Mouse (Mus musculus) hindbrain, embryonic 11.5 days (tissue): ENCODE measurements around the gene Itsn1. TPM values are rescaled to one million over a fixed set of nuclear protein-coding genes. Genes with fewer than 3 reads are reported as not detected.

Experiments used
- ATAC-seq: fragments of 200-750 bp; cut with Nextera tagmentation; 2 replicates; pipeline ENCODE4 v1.8.0; 2017; ENCODE audit warnings: mild to moderate bottlenecking, moderate TSS enrichment, moderate library complexity; ENCODE audit not compliant: low FRiP score
- DNase-seq: peaks from one replicate; pipeline ENCODE4 v3.0.0-alpha.2; 2015; ENCODE audit warnings: low spot score
- H3K27ac ChIP-seq: fragments of 300-500 bp; sonication (generic); 2 replicates; pipeline ENCODE4 v1.5.1; 2014; ENCODE audit warnings: mild to moderate bottlenecking, low read depth, low read length
- H3K27me3 ChIP-seq: fragments of 300-500 bp; sonication (generic); 2 replicates; pipeline ENCODE4 v1.6.1; 2014; ENCODE audit warnings: mild to moderate bottlenecking, low read length, moderate library complexity, mixed read lengths; ENCODE audit not compliant: control insufficient read depth, insufficient read depth
- H3K36me3 ChIP-seq: fragments of 300-500 bp; sonication (generic); 2 replicates; pipeline ENCODE4 v1.6.1; 2014; ENCODE audit warnings: mild to moderate bottlenecking, low read length, moderate library complexity, mixed read lengths; ENCODE audit not compliant: control insufficient read depth, insufficient read depth
- H3K4me1 ChIP-seq: fragments of 300-500 bp; sonication (generic); replicated peaks from 2 replicates; pipeline ENCODE4 v1.6.1; 2014; ENCODE audit warnings: low read length, mixed read lengths; ENCODE audit not compliant: control insufficient read depth, insufficient read depth
- H3K4me2 ChIP-seq: fragments of 300-500 bp; sonication (generic); replicated peaks from 2 replicates; pipeline ENCODE4 v1.6.1; 2014; ENCODE audit warnings: mild to moderate bottlenecking, low read depth, low read length
- H3K4me3 ChIP-seq: fragments of 300-500 bp; sonication (generic); 2 replicates; pipeline ENCODE4 v1.5.1; 2014; ENCODE audit warnings: low read depth, low read length
- H3K9ac ChIP-seq: fragments of 300-500 bp; sonication (generic); 2 replicates; pipeline ENCODE4 v1.6.1; 2014; ENCODE audit warnings: low read depth, low read length
- H3K9me3 ChIP-seq: fragments of 300-500 bp; sonication (generic); 2 replicates; pipeline ENCODE4 v1.6.1; 2016; ENCODE audit warnings: low read length; ENCODE audit not compliant: control insufficient read depth
- WGBS: fragments of 180-500 bp; shearing (Covaris S2); extraction: QIAGEN DNeasy Blood & Tissue Kit; methylation state at CpG from one replicate; pipeline ENCODE4 v1.1.7; 2014; 5-methylcytosine and 5-hydroxymethylcytosine counted together
- polyA plus RNA-seq: library from polyadenylated mRNA; unstranded; fragments of >200 nt; fragmentation: Nextera tagmentation; extraction: Ambion mirVana; gene quantifications from 2 replicates; pipeline ENCODE4 v1.2.1, GENCODE M21; 2014

Gene Itsn1
- polyA plus RNA-seq, 1 experiment from 2014 or later, result 61.1 TPM

DNA sequence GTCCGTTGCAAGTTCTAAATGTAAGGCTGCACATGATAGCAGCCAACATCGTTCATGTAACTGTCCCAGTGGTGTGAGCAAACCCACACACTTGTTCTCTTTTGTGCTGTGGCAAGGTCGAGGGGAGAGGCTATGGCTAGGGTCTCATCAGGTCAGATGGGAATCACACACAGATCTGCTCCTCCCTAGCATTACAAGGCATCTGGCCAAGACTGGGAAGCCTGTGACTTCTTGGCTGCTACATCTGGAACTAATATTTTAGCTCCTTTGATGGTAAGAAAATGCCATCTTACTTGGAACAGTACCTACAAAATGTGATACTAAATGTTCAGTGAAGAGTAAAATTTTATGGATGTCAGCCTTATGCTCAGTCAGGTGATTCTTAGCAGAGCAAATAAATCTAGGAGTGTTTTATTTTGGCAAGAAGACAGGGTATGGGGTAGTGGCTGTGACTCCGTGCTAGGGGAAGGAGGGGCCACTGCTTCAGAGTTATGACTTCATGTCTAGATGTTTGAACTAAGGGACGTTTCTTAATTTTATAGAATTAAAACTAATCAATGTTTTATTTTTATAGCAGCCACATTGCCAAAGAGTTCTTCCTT lies 73.5 kb downstream of the Itsn1 start:
- ATAC-seq (no peak), DNase-seq (no peak)
- H3K27me3 ChIP-seq, result no peaks in the 10 kb centered on the region
- H3K4me2 ChIP-seq, result no peak overlapping the region
- no peak overlapping the region for H3K4me3 ChIP-seq
- H3K36me3 ChIP-seq, result 0 out of 2 replicates have a peak, but pooled peaks cover 6% of the 10 kb centered on the region
- H3K9me3 ChIP-seq, result no peaks in the 10 kb centered on the region
- H3K9ac ChIP-seq, result no peak overlapping the region
- H3K27ac ChIP-seq, result no peak overlapping the region
- 66% methylated on average over 5 of the region's 5 CpGs for WGBS
- no peaks in the 10 kb centered on the region for H3K4me1 ChIP-seq

DNA sequence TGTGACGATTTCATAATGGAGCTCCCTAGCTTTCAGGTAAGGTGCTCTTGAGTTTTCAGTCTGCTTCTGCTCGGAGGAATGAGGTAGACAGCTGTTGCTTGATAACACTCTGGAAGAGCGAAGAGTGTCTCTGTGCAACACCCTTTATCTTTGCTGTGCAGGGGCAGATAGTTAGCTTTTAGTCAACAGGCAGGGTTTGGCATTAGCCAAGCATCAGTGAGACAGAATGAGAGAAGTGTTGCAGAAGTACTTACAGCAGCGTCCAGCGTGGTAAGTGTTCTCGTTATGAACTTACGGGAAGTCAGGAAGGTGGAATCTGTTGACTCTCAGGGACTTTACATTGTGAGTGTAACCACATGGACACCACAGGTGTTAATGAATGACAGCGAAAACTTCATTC lies 75.3 kb downstream of the Itsn1 start:
- WGBS, result 81% methylated on average over 8 of the region's 8 CpGs
- Histone ChIP-seq H3K4me3 (no peak overlapping the region), H3K4me2 (no peak overlapping the region), H3K27me3 (no peaks in the 10 kb centered on the region), H3K4me1 (no peaks in the 10 kb centered on the region), H3K36me3 (0 out of 2 replicates have a peak, but pooled peaks cover 6% of the 10 kb centered on the region), H3K9ac (no peak overlapping the region), H3K9me3 (no peaks in the 10 kb centered on the region), H3K27ac (no peak overlapping the region)
- ATAC-seq, result no peak
- no peak for DNase-seq

- no peak overlapping the region for H3K4me3 ChIP-seq
- no peak for ATAC-seq
- no peak overlapping the region for H3K4me2 ChIP-seq
- H3K27me3 ChIP-seq, result no peaks in the 10 kb centered on the region
- H3K9ac ChIP-seq, result no peak overlapping the region
- H3K27ac ChIP-seq, result no peak overlapping the region
- no peak for DNase-seq
- H3K4me1 ChIP-seq, result no peaks in the 10 kb centered on the region
- H3K36me3 ChIP-seq, result 0 out of 2 replicates have a peak, but pooled peaks cover 6% of the 10 kb centered on the region
- 55% methylated on average over 5 of the region's 5 CpGs for WGBS
- no peaks in the 10 kb centered on the region for H3K9me3 ChIP-seq
These were observed 75.8 kb downstream of the Itsn1 start for GRCm38 (mm10) chr16:91804831-91805230.

DNA sequence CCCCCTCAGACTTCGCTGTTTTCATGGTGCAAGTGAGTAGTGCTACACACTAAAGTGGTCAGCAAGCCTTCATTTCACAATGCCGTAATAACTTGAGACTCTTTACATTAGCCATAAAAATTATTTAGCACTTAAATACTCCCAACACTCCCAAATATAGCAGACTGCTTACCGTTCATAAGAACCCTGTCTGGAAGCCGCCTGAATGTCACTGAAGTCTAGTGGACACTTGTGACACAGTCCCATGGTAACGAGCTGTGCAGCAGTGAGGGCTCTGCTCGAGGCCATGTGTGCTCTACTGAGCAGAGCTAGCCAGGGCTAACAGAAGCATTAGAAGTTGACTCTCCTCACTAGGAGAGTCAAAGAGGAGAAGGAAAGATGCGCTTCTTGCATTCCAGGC lies 81.2 kb downstream of the Itsn1 start:
- H3K36me3 ChIP-seq, result peaks cover 2% of the 10 kb centered on the region; the same call in 1 of the 2 replicates
- no peak overlapping the region for H3K9ac ChIP-seq
- H3K4me2 ChIP-seq, result no peak overlapping the region
- no peaks in the 10 kb centered on the region for H3K4me1 ChIP-seq
- H3K9me3 ChIP-seq, result no peaks in the 10 kb centered on the region
- H3K27ac ChIP-seq, result no peak overlapping the region
- ATAC-seq (no peak), DNase-seq (no peak)
- no peak overlapping the region for H3K4me3 ChIP-seq
- WGBS, result 93% methylated on average over 7 of the region's 7 CpGs
- no peaks in the 10 kb centered on the region for H3K27me3 ChIP-seq

- Histone ChIP-seq H3K4me1 (no peaks in the 10 kb centered on the region), H3K9me3 (no peaks in the 10 kb centered on the region), H3K27ac (no peak overlapping the region), H3K4me2 (no peak overlapping the region), H3K9ac (no peak overlapping the region), H3K4me3 (no peak overlapping the region), H3K27me3 (no peaks in the 10 kb centered on the region), H3K36me3 (peaks cover 2% of the 10 kb centered on the region; the same call in 1 of the 2 replicates)
- 94% methylated on average over 7 of the region's 7 CpGs for WGBS
- DNase-seq (no peak), ATAC-seq (no peak)
These were observed 82.3 kb downstream of the Itsn1 start for GRCm38 (mm10) chr16:91811339-91811738.

DNA sequence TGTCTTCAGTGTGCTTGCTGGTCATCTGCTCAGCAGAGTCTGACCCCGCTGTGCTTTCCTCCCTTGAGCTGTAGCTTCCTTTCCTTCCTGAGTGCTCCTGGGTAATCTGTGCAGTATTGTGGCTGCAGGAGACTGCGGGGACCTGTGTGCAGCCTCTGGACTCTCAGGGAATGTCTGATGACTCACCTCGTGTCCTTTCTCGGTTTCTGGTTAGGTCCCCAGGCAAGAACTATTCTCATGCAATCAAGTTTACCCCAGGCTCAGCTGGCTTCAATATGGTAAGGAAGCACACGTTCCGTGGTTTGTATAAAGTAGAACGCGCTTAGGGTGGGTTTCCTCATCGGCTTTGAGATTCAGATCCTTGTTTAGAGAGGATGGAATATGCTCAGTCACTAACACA lies 82.8 kb downstream of the Itsn1 start:
- DNase-seq, result no peak

DNA sequence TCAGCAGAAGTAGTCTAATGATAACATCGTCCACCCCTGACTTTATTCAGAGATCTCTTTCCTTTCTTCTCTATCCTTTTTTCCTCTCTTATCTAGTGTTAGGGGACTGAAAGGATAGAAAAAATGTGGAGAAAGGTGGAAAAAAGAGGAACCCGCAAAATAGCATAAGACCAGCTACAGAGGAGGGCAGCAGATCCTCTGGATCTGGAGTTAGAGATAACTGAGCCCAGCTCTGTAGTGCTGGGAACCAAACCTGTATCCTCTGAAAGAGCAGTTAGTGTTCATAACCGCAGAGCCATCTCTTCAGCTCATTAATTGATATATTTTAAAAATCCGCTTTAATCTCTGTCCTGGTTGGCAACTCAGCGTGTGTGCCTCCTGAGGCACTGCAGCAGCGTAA lies 84.5 kb downstream of the Itsn1 start:
- ATAC-seq (no peak), DNase-seq (no peak)
- Histone ChIP-seq H3K4me2 (no peak overlapping the region), H3K9ac (no peak overlapping the region), H3K9me3 (no peaks in the 10 kb centered on the region), H3K4me1 (no peaks in the 10 kb centered on the region), H3K36me3 (peaks cover 4% of the 10 kb centered on the region), H3K27me3 (no peaks in the 10 kb centered on the region), H3K27ac (no peak overlapping the region), H3K4me3 (no peak overlapping the region)
- 96% methylated on average over 6 of the region's 6 CpGs for WGBS

More for the DNA sequence above, 82.8 kb downstream of the Itsn1 start:
- Histone ChIP-seq H3K9ac (no peak overlapping the region), H3K27ac (no peak overlapping the region), H3K27me3 (no peaks in the 10 kb centered on the region), H3K4me3 (no peak overlapping the region), H3K4me1 (no peaks in the 10 kb centered on the region), H3K9me3 (no peaks in the 10 kb centered on the region), H3K36me3 (peaks cover under 1% of the 10 kb centered on the region; the same call in 1 of the 2 replicates), H3K4me2 (no peak overlapping the region)
- WGBS, result 94% methylated on average over 9 of the region's 9 CpGs
- ATAC-seq, result no peak

DNA sequence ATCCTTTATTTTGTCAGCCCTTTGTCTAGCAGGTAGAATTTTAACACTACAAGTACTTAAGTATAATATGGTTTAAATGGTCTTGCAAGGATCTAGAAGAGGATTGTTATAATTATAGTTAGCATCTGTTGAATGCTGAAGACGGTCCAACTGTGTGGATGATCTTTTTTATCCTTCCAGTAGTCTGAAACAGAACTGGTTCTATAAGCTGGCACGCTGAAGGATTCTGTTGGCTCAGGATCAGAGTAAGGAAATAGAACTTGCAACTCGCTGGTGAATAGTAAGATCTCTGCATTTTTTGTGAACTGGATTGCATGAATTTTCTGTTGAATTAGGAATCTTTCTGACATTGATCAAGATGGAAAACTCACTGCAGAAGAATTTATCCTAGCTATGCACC lies 86.0 kb downstream of the Itsn1 start:
- no peak overlapping the region for H3K27ac ChIP-seq
- no peaks in the 10 kb centered on the region for H3K9me3 ChIP-seq
- H3K36me3 ChIP-seq, result peaks cover 7% of the 10 kb centered on the region
- no peak for ATAC-seq
- DNase-seq, result no peak
- no peak overlapping the region for H3K4me2 ChIP-seq
- no peaks in the 10 kb centered on the region for H3K4me1 ChIP-seq
- 91% methylated on average over 3 of the region's 3 CpGs for WGBS
- H3K9ac ChIP-seq, result no peak overlapping the region
- no peak overlapping the region for H3K4me3 ChIP-seq
- no peaks in the 10 kb centered on the region for H3K27me3 ChIP-seq

GRCm38 (mm10) chr16:91820299-91820698 lies 91.2 kb downstream of the Itsn1 start:
- no peak for DNase-seq
- 84% methylated on average over 8 of the region's 8 CpGs for WGBS
- Histone ChIP-seq H3K4me2 (no peak overlapping the region), H3K27ac (no peak overlapping the region), H3K9me3 (no peaks in the 10 kb centered on the region), H3K36me3 (peaks cover 14% of the 10 kb centered on the region), H3K4me3 (no peak overlapping the region), H3K4me1 (no peaks in the 10 kb centered on the region), H3K9ac (no peak overlapping the region), H3K27me3 (no peaks in the 10 kb centered on the region)
- ATAC-seq, result no peak
